Mouse (Mus musculus) left cerebral cortex, adult 2 months (tissue): ENCODE measurements around the gene Akap8. TPM values are rescaled to one million over a fixed set of nuclear protein-coding genes. Genes with fewer than 3 reads are reported as not detected.

ENCODE experiments used
- DNase-seq, 2 experiments: peaks; one replicate each; pipeline ENCODE4 v3.0.0; 2021 to 2022; ENCODE audit warnings: low spot score in 2 of 2, mixed read lengths in 1 of 2; ENCODE audit errors: extremely low spot score in 1 of 2
- H3K27ac ChIP-seq: fragments of 200-600 bp; 2 replicates; pipeline ENCODE4 v1.8.1; 2022
- H3K4me3 ChIP-seq: fragments of 200-600 bp; 2 replicates; pipeline ENCODE4 v1.8.1; 2022
- CTCF ChIP-seq: fragments of 200-600 bp; IDR thresholded peaks from 2 replicates; pipeline ENCODE4 v1.8.1; 2022; ENCODE audit warnings: antibody characterized with exemption, mild to moderate bottlenecking, moderate library complexity
- intact Hi-C: fragments of 180-260 bp; cut with DNase I; formaldehyde crosslinking; loops from one replicate; pipeline ENCODE4 v1.15.1; 2025
- long read RNA-seq, 2 experiments: library from polyadenylated mRNA; stranded (forward); transcript quantifications; one replicate each; pipeline ENCODE4 v2.0.0; 2021; ENCODE audit warnings: borderline mapping rate in 2 of 2
- total RNA-seq, 2 experiments: library from RNA; stranded (reverse); gene quantifications; 2 replicates each; pipeline ENCODE4 v1.2.3; 2021

Akap8 gene
- 100 to 1,000 TPM in 1 of 2 experiments, 10 to 100 TPM in 1; 99.6 to 110 TPM for total RNA-seq
- long read RNA-seq, experiment 1, full-length matches to known transcripts = 13 of 156 reads
- long read RNA-seq, experiment 1, partial matches to known transcripts = 41 of 156 reads
- long read RNA-seq, experiment 1, other reads (novel, unspliced or antisense) = 102 of 156 reads
- long read RNA-seq, experiment 2, full-length matches to known transcripts = 14 of 133 reads
- long read RNA-seq, experiment 2, partial matches to known transcripts = 53 of 133 reads
- long read RNA-seq, experiment 2, other reads (novel, unspliced or antisense) = 66 of 133 reads

DNA sequence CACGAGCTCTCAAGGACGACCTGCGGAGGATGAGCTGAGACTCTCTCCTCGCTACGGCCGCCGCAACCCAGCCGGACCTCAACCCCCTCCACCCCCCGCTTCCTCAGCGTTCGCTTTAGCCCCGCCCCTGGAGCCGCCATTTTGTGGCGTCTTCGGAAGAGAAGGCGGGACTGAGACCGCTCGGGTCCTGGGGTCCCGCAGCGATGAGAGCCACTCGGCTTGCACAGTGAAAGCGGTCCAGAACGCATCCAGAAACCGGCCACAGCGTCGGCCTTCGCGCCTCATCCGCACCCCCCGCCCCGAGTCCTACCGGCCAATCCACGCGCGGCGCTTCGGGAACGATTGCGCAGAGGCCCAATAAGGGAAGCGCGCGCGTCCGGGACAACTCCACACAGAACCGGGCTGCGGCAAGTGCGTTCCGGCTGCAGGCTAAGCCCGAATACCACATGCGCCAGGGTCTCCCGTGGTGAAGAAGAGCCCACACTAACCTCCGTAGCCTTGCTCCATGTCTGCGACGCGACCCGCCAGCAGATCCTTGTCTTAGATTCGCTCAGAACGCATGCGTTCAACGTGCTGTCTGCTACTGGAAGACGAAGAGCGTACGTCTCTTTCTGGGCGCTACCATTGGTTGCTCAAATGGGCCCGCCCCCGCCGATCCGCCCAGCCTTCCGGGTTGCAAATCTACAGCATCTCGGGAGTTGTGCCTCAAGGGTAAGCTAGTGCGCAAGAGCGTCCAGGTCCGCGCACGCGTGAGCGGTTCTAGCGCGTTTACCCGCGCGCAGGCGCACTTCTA is at the start of gene Akap8:
Akap8 (minus strand) TSS at position 642 of the 793 bp plus-strand sequence.
- H3K27ac ChIP-seq = peak within 1 kb of the TSS; percentile 98
- H3K4me3 ChIP-seq = peak within 1 kb of the TSS; percentile 93
- no peak for TF ChIP-seq CTCF
- DNase-seq = peak; percentile 97 to 99
- intact Hi-C loops = no loop called here

DNA sequence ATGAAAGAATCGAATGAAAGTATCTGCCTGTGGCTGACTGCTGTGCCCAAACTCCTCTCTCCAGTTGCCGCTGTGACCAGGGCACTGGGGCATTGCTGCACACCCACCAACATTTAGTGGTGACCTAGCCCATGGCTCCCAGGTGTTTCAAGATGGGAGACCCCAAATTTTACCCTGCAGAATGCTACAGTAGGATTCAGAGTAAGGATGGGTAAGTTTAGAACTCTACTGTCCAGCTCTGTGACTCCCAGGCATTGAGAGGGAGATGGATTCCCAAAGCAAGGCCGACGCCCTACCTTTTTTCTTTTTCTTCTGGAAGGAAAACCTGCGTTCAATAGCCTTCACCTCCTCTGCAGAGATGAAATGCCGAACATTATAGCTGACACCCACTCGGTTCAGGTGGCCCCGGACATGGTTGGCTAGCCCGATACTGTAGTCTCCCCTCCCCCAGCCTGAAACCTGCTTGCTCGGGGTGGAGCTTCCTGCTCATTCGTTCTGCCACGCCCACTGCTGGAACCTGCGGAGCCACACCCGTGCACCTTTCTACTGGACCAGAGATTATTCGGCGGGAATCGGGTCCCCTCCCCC is 48.0 kb upstream of the Akap8 start:
- Histone ChIP-seq H3K4me3 (no peak overlapping the region), H3K27ac (no peak overlapping the region)
- intact Hi-C loops = no loop called here
- TF ChIP-seq CTCF = no peak
- no peak for DNase-seq

DNA sequence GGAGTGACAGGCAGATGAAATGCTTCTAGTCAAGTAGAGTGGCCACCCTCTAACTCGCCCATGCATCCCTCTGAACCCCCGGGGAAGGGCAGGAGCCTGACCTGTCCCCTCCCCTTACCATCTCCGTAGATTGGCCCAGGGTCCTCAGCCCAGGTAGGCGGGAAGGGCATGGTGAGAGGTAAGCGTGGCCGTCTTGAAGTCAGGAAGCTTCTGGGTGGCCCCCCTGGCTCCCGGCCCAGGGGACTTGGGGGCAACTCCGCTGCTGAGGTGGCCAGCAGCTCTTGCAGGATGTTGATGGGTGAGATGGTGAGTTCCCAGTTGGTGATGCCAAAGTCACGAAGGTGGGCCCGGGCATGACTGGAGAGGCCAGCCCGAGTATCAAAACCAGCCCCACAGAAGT is 46.7 kb upstream of the Akap8 start:
- TF ChIP-seq CTCF = no peak
- Histone ChIP-seq H3K27ac (no peak overlapping the region), H3K4me3 (no peak overlapping the region)
- intact Hi-C loops = no loop called here
- DNase-seq = no peak

DNA sequence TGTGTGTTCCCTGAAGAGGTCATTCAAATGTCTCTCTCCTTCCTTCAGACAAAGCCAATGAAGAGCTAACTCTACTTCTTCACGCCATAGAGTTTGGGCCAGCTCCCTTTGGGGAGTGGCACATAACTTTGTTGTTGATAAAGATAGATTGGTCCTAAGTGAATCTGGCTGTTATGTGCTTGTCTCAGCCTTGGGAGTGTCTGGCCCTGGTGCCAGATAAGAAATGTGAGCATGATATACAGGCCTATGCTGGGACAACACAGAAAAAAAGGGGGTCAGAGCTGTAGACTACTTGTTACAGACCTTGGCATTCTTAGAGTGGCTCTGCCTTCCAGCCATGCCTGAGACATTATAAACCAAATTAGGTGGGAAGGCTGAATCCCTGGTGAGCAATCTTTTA is 44.3 kb upstream of the Akap8 start:
- intact Hi-C loops = loop anchor here (1.0 to 2.0 kb wide), 2 partner anchors 12 to 24 kb away; partner anchors contain the start of gene Wiz
- no peak overlapping the region for H3K27ac ChIP-seq
- no peak overlapping the region for H3K4me3 ChIP-seq
- DNase-seq = no peak
- TF ChIP-seq CTCF = no peak

DNA sequence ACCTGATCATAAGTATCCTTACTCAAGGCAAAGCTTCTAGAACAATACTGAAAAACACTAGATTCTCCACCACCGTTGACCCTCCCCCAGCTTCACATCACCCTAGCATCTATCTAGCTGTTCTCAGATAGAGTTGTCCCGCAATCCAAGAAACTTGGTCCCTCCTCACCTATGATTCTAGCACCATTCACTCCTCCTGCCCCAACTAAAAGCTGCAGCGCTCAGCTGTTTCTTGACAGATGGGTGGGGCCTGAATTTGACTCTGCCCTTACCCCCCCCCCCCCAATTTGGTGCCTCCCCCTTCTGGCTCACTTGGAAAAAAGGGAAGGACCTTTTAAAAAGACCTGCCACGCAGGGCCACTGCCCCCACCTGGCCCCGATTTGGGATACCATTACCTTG is 43.8 kb upstream of the Akap8 start:
- TF ChIP-seq CTCF = no peak
- no peak for DNase-seq
- peak overlapping the region; percentile 81 for H3K4me3 ChIP-seq
- H3K27ac ChIP-seq = peak overlapping the region; percentile 69; the same call in 1 of the 2 replicates
- intact Hi-C loops = loop anchor here (1.0 to 2.0 kb wide), 2 partner anchors 12 to 24 kb away; partner anchors contain the start of gene Wiz

DNA sequence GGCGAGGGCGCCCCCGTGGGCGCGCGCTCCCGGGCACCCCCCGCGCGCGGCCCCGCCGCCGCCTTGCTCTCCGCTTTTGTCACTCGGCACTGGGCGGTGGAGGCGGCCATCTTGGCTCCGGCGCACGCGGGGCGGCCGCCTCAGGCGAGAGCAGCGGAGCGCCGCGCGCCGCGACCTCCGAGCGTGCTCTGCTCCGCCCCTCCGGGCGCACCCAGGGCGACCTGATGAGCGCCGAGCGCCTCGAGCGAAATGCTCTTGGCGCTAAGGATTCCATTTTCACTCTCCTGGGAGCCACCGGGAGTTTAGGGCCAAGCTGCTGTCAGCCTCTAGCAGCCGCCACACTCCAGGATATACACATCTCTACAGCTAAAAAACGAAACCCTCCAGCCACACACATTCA is 43.3 kb upstream of the Akap8 start:
- H3K27ac ChIP-seq = peak overlapping the region; percentile 69
- TF ChIP-seq CTCF = no peak; the same call in 1 of the 2 replicates
- DNase-seq = peak; percentile 89 to 91
- peak overlapping the region; percentile 81 for H3K4me3 ChIP-seq
- intact Hi-C loops = loop anchor here (2.0 kb wide), 1 partner anchor 24 kb away; the partner anchor contains the start of gene Wiz

DNA sequence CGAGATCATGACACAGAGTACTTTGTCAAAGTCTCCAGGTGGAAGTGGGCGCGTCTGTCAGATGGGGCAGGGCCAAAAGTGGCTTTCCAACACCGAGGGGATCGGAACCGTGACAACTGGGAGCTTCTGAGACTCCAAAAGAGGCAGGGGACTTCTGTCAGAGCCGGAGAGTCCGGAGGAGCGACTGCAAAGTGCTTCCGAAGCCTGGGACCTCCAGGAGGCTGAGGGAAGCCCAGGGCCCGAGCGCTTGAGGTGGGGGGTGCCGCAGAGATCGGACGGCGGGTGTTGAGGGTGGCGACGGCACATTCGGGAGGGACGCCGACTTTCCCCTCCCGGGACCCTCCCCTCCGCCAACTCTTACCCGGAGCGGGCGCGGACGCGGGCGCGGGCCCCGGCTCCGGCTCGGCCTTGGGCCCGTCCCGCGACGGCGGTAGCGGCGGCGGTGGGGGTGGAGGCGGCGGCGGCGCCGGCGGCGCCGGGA is 42.8 kb upstream of the Akap8 start:
- DNase-seq = no peak
- peak overlapping the region; percentile 81 for H3K4me3 ChIP-seq
- intact Hi-C loops = loop anchor here (2.0 kb wide), 1 partner anchor 25 kb away; the partner anchor contains the start of gene Wiz
- TF ChIP-seq CTCF = no peak
- H3K27ac ChIP-seq = peak overlapping the region; percentile 66

DNA sequence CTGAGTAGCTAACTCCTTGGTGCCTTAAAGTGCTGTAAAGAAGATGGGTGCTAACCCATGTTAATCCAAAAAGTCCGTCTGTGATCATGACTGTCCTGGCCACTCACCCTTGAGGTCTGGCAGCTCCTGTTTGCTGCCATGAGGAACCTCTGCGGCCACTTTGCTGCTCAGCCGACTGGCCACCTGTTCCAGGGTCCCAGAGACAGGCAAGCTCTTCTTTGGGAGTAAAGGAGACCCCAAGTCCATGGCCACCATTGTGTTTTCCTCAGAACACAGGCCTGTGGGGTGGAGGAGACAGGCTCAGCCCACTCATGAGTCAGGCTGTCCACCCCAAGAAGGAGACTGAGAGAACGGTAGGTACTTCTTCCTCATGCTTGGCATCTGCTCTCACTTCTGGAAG is 41.6 kb upstream of the Akap8 start:
- intact Hi-C loops = no loop called here
- DNase-seq = no peak
- no peak for TF ChIP-seq CTCF
- Histone ChIP-seq H3K27ac (no peak overlapping the region), H3K4me3 (no peak overlapping the region)

DNA sequence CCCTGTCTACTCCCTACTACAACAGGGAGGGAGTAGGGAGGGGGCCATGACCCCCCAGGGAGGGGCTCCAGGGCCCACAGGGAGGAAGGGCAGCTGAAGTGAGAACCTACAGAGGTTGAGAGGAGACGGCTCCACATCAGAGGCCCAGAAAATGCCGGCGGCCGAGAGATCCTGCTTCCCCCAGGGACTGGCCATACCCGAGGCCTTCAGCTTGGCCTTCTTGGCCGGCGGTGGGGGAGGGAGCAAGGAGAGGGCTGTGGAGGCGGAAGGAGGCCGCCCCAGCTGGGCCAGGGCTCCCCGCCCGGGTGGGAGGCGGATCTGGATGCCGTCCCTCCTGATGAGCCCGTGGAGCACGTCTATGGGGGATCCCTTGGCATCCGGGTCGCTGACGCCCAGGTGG is 38.9 kb upstream of the Akap8 start:
- no peak for DNase-seq
- TF ChIP-seq CTCF = no peak
- peak overlapping the region; percentile 76; the same call in 1 of the 2 replicates for H3K27ac ChIP-seq
- H3K4me3 ChIP-seq = no peak overlapping the region
- intact Hi-C loops = no loop called here

DNA sequence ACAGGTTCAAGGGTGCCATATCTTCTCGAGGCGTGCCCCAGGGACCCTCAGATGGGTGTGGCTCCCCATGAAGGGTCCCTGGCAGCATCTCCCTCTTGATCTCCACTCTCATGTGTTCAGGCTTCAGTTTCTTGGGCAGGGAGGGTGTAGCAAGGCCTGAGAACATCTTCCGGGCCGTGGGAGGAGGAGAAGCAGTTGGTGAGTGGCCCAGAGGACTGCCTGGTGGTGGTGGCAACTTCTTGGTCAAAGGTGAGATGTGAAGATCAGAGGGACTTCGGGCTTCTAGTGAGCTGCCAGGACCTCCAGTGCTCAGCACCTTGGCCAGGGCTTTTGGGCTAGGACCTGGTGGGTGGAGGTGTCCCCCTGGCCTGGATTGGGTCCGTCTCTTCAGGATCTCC is 37.9 kb upstream of the Akap8 start:
- intact Hi-C loops = no loop called here
- Histone ChIP-seq H3K27ac (peak overlapping the region; percentile 76), H3K4me3 (no peak overlapping the region)
- no peak for TF ChIP-seq CTCF
- DNase-seq = no peak

DNA sequence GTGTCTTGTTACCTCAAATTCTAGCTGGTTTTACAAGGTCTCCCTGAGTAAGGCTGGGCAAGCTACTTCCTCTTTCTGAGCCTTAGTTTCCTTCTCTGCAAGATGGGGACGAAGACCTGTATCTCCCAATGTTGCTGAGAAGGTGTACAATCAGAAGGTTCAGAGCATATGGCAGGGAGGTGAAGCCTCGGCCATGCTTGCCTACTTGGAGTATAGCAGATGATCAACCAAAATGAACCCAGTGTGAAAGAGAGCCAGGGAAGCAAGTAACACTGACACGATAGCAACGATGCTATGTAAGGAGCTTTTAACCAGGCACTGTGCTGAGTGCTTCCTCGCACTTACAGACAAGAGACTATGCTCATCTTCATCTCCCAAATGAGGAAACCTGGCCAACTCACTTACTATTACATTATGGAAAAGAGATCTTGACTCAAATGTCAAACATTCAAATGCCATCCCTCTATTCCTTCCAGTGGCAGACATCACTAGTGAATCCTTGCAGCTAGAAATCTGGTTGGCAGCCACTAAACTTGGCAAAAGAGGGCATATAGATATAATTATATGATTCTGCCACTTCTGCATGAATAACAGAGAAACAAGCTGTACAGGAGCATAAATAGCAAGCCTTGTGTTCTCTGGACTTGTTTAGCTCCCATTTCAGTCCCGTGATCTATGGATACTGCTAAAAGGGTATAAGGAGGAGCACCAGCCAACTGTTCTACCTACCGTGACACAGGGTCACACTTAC is 37.3 kb upstream of the Akap8 start:
- intact Hi-C loops = no loop called here

More for the DNA sequence above, 37.3 kb upstream of the Akap8 start:
- no peak for TF ChIP-seq CTCF
- DNase-seq = no peak
- Histone ChIP-seq H3K4me3 (no peak overlapping the region), H3K27ac (peak overlapping the region; percentile 76)
